Mouse (Mus musculus): ENCODE measurements around the gene Bcr. TPM values are rescaled to one million over a fixed set of nuclear protein-coding genes. Genes with fewer than 3 reads are reported as not detected.
"Not testable (repeated sequence)": the region's sequence is repeated elsewhere in the genome, so short reads cannot be mapped to it uniquely, and the experiment has no call there.

Bcr gene
- polyA plus RNA-seq, 1 experiment from 2014 or later = 11.1 TPM

DNA sequence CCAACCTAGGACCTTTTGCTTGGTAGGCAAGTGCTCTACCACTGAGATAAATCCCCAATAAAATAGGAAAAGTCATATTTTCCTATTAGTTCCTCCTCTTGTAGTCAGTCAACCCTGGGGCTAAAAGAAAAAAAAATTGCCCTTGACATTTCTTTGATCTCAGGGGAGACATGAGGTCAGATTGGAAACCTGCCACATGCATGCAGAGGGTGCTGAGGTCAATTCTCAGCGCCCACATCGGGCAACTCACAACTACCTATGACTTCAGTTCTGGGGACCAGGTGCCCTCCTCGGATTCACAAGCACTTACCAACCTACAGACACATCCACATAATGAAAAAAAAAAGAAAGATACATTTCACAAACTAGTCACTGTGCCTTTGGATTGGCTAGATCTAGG lies 30.2 kb upstream of the Bcr start:
- Histone ChIP-seq H3K27me3 (ENCODE audit: control insufficient read depth, insufficient read depth, low read length) (no peaks in the 10 kb centered on the region), H3K9ac (ENCODE audit: low read length) (no peak overlapping the region), H3K9me3 (ENCODE audit: control insufficient read depth, low read length) (no peaks in the 10 kb centered on the region), H3K4me2 (ENCODE audit: low read depth) (no peak overlapping the region), H3K4me3 (ENCODE audit: low read depth, low read length) (no peak overlapping the region), H3K27ac (ENCODE audit: low read depth, low read length) (no peak overlapping the region), H3K4me1 (ENCODE audit: control insufficient read depth, insufficient read depth, low read length) (peaks cover 10% of the 10 kb centered on the region), H3K36me3 (ENCODE audit: control insufficient read depth, insufficient read depth, low read length) (no peaks in the 10 kb centered on the region)
- no peak for ATAC-seq (ENCODE audit: insufficient read depth, low FRiP score, low TSS enrichment)
- DNase-seq (ENCODE audit: low spot score) = no peak
- WGBS = 82% methylated on average over 3 of the region's 3 CpGs

DNA sequence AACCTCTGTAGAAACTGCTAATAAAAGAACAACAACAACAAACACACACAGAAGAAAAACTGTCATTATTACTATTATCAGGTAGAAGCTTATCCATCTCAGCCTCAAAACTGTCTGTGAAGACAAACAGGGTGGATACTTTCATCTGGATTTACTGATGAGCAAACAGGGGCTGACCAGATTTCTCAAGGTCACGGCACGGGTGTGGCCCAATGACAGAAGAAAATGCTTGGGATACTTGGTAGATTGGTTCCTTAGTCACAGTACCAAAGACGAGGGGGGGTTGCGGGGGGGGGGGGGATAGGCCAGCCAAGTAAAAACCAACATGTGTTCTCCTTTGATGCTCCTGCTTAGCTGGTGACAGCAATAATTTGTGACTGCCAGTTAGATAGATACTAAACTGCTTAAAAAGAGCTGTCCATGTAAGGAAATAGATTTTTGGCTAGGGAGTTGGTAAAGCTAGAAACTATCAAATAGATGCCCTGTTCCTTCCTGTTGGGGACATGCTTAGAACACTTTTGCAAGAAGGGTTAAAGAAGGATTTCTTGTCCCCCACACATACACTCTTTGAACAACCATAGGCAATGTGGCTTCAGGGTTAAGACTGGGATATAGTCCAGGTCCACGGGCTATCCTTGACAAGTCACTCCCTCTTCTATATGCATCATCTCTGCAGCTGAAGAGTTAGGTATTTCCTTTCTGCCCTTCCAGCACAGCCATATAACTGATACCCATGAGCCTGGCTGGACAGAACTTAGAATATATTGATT lies 28.9 kb upstream of the Bcr start:
- Histone ChIP-seq H3K4me3 (ENCODE audit: low read depth, low read length) (no peak overlapping the region), H3K36me3 (ENCODE audit: control insufficient read depth, insufficient read depth, low read length) (no peaks in the 10 kb centered on the region), H3K9me3 (ENCODE audit: control insufficient read depth, low read length) (no peaks in the 10 kb centered on the region), H3K27ac (ENCODE audit: low read depth, low read length) (no peak overlapping the region), H3K4me2 (ENCODE audit: low read depth) (no peak overlapping the region), H3K4me1 (ENCODE audit: control insufficient read depth, insufficient read depth, low read length) (peaks cover 15% of the 10 kb centered on the region), H3K9ac (ENCODE audit: low read length) (no peak overlapping the region), H3K27me3 (ENCODE audit: control insufficient read depth, insufficient read depth, low read length) (no peaks in the 10 kb centered on the region)
- no peak for ATAC-seq (ENCODE audit: insufficient read depth, low FRiP score, low TSS enrichment)
- WGBS = 78% methylated on average over 5 of the region's 5 CpGs
- DNase-seq (ENCODE audit: low spot score) = no peak

DNA sequence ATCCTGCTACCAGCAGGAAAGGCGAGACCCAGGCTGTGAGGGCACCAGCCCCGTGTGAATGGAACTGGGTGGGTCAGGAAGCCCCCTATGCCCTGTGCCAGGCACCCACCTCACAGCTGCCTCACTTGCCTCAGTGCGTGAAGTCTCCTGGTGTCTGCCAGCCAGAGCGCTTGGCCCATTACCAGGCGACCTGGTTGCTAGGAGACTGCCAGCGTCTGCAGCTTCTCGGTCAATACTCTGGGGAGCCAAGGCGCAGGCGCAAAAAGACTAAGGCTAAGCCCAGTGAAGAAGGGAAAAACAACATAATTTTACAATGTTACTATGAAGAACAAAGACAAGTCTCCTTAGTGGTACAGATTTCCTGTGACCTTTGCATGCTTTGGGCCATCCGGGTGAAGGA lies 28.0 kb upstream of the Bcr start, which contains the start of gene Rsph14:
Rsph14 (minus strand) TSS at position 192 of the 400 bp plus-strand sequence.
- WGBS = 23% methylated on average over 10 of the region's 10 CpGs
- ATAC-seq (ENCODE audit: insufficient read depth, low FRiP score, low TSS enrichment) = peak; percentile 28; the same call in 1 of the 2 replicates
- Histone ChIP-seq H3K27me3 (ENCODE audit: control insufficient read depth, insufficient read depth, low read length) (no peaks in the 10 kb centered on the region), H3K9ac (ENCODE audit: low read length) (no peak within 1 kb of the TSS), H3K4me1 (ENCODE audit: control insufficient read depth, insufficient read depth, low read length) (peaks cover 17% of the 10 kb centered on the region), H3K27ac (ENCODE audit: low read depth, low read length) (no peak within 1 kb of the TSS), H3K36me3 (ENCODE audit: control insufficient read depth, insufficient read depth, low read length) (no peaks in the 10 kb centered on the region), H3K4me3 (ENCODE audit: low read depth, low read length) (no peak within 1 kb of the TSS), H3K4me2 (ENCODE audit: low read depth) (no peak within 1 kb of the TSS), H3K9me3 (ENCODE audit: control insufficient read depth, low read length) (no peaks in the 10 kb centered on the region)
- peak; percentile 80 for DNase-seq (ENCODE audit: low spot score)

DNA sequence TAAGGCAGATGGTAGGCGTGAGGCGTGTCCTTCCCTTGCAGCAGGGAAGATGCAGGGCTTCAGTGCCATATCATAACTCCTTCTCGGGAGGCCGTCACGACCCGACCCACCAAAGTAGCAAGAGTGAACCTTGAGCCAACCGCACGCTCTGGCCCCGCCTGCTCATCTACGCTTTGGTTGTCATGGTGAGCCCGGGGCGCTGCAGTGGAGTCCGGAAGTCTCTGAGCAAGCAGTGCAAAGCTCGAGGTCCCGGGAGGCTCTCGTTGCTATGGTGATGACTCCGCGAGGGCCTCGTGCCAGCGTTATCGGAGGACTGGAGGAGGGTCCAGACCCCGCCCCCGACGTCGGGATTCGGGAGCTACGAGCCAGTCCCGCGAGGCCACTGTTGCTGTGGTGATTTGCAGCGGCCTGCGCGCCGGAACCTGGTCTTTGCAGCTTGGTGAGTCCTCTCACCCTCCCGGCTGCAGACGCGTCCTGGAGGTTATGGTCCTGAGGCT lies 23.5 kb upstream of the Bcr start, which contains the start of gene Rab36:
Rab36 (plus strand) TSS at position 176 of the 497 bp plus-strand sequence.
- Histone ChIP-seq H3K27ac (ENCODE audit: low read depth, low read length) (peak within 1 kb of the TSS; percentile 80), H3K4me2 (ENCODE audit: low read depth) (peak within 1 kb of the TSS; percentile 76), H3K9ac (ENCODE audit: low read length) (peak within 1 kb of the TSS; percentile 69), H3K36me3 (ENCODE audit: control insufficient read depth, insufficient read depth, low read length) (no peaks in the 10 kb centered on the region), H3K4me3 (ENCODE audit: low read depth, low read length) (peak within 1 kb of the TSS; percentile 33), H3K9me3 (ENCODE audit: control insufficient read depth, low read length) (no peaks in the 10 kb centered on the region), H3K4me1 (ENCODE audit: control insufficient read depth, insufficient read depth, low read length) (peaks cover 21% of the 10 kb centered on the region), H3K27me3 (ENCODE audit: control insufficient read depth, insufficient read depth, low read length) (no peaks in the 10 kb centered on the region)
- under 1% methylated on average over 36 of the region's 36 CpGs for WGBS
- DNase-seq (ENCODE audit: low spot score) = peak; percentile 99
- peak; percentile 96 for ATAC-seq (ENCODE audit: insufficient read depth, low FRiP score, low TSS enrichment)

DNA sequence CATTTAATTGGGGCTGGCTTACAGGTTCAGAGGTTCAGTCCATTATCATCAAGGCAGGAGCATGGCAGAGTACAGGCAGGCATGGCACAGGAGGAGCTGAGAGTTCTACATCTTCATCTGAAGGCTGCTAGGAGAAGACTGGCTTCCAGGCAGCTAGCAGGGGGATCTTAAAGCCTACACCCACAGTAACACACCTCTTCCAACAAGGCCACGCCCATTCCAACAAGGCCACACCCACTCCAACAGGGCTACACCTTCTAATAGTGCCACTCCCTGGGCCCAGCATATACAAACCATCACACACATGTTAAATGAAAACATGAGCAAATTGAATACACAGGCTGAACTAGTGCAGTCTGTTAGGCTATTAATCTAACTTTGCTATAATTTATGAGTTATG lies 18.3 kb upstream of the Bcr start:
- H3K4me2 ChIP-seq (ENCODE audit: low read depth); H3K27ac ChIP-seq (ENCODE audit: low read depth, low read length); H3K9ac ChIP-seq (ENCODE audit: low read length); H3K4me1 ChIP-seq (ENCODE audit: control insufficient read depth, insufficient read depth, low read length); H3K36me3 ChIP-seq (ENCODE audit: control insufficient read depth, insufficient read depth, low read length); H3K9me3 ChIP-seq (ENCODE audit: control insufficient read depth, low read length); H3K4me3 ChIP-seq (ENCODE audit: low read depth, low read length); DNase-seq (ENCODE audit: low spot score); H3K27me3 ChIP-seq (ENCODE audit: control insufficient read depth, insufficient read depth, low read length); ATAC-seq (ENCODE audit: insufficient read depth, low FRiP score, low TSS enrichment): not testable (repeated sequence)
- WGBS = 17% methylated on average over 1 of the region's 1 CpGs

DNA sequence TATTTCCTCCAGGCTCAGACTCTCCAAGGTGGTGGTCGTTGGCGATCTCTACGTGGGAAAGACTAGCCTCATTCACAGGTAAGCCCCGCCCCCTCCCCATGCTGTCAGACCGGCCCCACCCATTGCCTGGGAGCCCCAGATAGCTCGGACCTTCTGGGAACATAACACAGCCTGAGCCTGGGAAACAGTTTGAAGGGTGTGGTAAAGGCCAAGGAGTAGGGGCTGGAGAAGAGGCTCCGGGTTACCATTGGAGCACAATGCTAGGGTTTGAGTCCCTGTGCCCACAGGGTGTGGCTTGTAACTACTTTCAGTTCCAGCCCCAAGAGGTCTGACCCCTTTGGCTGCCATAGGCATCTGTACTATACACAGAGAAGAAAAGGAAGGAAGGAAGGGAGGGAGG lies 15.9 kb upstream of the Bcr start:
- Histone ChIP-seq H3K4me3 (ENCODE audit: low read depth, low read length) (no peak overlapping the region), H3K9me3 (ENCODE audit: control insufficient read depth, low read length) (no peaks in the 10 kb centered on the region), H3K27me3 (ENCODE audit: control insufficient read depth, insufficient read depth, low read length) (no peaks in the 10 kb centered on the region), H3K36me3 (ENCODE audit: control insufficient read depth, insufficient read depth, low read length) (no peaks in the 10 kb centered on the region), H3K4me1 (ENCODE audit: control insufficient read depth, insufficient read depth, low read length) (no peaks in the 10 kb centered on the region), H3K9ac (ENCODE audit: low read length) (no peak overlapping the region), H3K4me2 (ENCODE audit: low read depth) (no peak overlapping the region), H3K27ac (ENCODE audit: low read depth, low read length) (no peak overlapping the region)
- no peak for DNase-seq (ENCODE audit: low spot score)
- WGBS = 47% methylated on average over 7 of the region's 7 CpGs
- ATAC-seq (ENCODE audit: insufficient read depth, low FRiP score, low TSS enrichment) = no peak

DNA sequence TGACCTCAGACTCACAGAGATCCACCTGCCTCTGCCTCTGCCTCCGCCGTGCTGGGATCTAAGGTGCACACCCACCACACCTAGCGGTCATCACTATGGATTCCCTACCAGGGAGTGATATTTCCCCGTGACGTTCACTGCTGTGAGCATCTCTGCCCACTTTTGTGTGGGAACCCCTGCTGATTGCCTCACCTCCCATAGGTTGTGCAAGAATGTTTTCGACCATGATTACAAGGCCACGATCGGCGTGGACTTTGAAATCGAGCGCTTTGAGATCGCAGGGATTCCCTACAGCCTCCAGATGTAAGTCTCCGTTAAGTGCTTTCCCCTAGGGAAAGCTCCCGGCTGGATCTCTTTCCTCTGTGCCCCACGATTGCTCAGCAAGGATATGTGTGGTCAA lies 14.6 kb upstream of the Bcr start:
- H3K9me3 ChIP-seq (ENCODE audit: control insufficient read depth, low read length) = no peaks in the 10 kb centered on the region
- no peak overlapping the region for H3K27ac ChIP-seq (ENCODE audit: low read depth, low read length)
- no peak overlapping the region for H3K9ac ChIP-seq (ENCODE audit: low read length)
- no peaks in the 10 kb centered on the region for H3K36me3 ChIP-seq (ENCODE audit: control insufficient read depth, insufficient read depth, low read length)
- no peak overlapping the region for H3K4me2 ChIP-seq (ENCODE audit: low read depth)
- WGBS = 89% methylated on average over 15 of the region's 15 CpGs
- ATAC-seq (ENCODE audit: insufficient read depth, low FRiP score, low TSS enrichment) (no peak), DNase-seq (ENCODE audit: low spot score) (no peak)
- H3K4me1 ChIP-seq (ENCODE audit: control insufficient read depth, insufficient read depth, low read length) = no peaks in the 10 kb centered on the region
- no peak overlapping the region for H3K4me3 ChIP-seq (ENCODE audit: low read depth, low read length)
- H3K27me3 ChIP-seq (ENCODE audit: control insufficient read depth, insufficient read depth, low read length) = no peaks in the 10 kb centered on the region

DNA sequence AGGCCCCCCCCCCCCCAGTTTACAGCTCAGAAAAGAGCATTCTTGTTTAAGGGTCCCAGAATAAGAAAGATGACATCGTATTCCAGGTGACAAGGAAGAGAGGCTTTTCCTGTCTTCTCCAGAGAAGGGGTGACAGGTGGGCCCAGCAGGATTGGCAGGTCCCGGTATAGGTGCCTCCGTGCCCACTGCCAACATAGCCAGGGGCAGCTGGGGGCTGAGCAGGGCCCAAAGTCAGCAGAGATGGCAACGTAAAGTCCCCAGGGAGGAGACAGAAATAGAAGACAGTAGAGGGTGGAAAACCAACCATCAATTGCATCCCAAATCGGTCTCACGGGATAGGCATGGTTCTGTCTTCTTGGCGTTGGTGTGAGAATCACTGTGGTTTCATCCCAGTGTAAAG lies 11.7 kb upstream of the Bcr start:
- WGBS = 93% methylated on average over 7 of the region's 7 CpGs
- no peak overlapping the region for H3K4me2 ChIP-seq (ENCODE audit: low read depth)
- no peak for DNase-seq (ENCODE audit: low spot score)

More for the DNA sequence above, 11.7 kb upstream of the Bcr start:
- Histone ChIP-seq H3K4me1 (ENCODE audit: control insufficient read depth, insufficient read depth, low read length) (no peaks in the 10 kb centered on the region), H3K9me3 (ENCODE audit: control insufficient read depth, low read length) (no peaks in the 10 kb centered on the region), H3K27me3 (ENCODE audit: control insufficient read depth, insufficient read depth, low read length) (no peaks in the 10 kb centered on the region), H3K4me3 (ENCODE audit: low read depth, low read length) (no peak overlapping the region), H3K36me3 (ENCODE audit: control insufficient read depth, insufficient read depth, low read length) (no peaks in the 10 kb centered on the region), H3K27ac (ENCODE audit: low read depth, low read length) (no peak overlapping the region), H3K9ac (ENCODE audit: low read length) (no peak overlapping the region)
- no peak for ATAC-seq (ENCODE audit: insufficient read depth, low FRiP score, low TSS enrichment)

All from neural tube, embryonic 11.5 days (tissue).